Mouse (Mus musculus): Measurements from ENCODE around the gene Cped1. TPM values are rescaled to one million over a fixed set of nuclear protein-coding genes. Genes with fewer than 3 reads are reported as not detected.

Gene Cped1
- polyA plus RNA-seq, 1 experiment from 2014 or later: 3.6 TPM

GRCm38 (mm10) chr6:22140786-22141185, 155.1 kb downstream of the Cped1 start:
- H3K9me3 ChIP-seq (replicated peaks): no peaks in the 10 kb centered on the region
- no peak overlapping the region for H3K4me3 ChIP-seq
- H3K27me3 ChIP-seq (replicated peaks): no peaks in the 10 kb centered on the region
- no peak overlapping the region for H3K27ac ChIP-seq
- no peak overlapping the region for H3K9ac ChIP-seq
- 0 out of 2 replicates have a peak, but pooled peaks cover 2% of the 10 kb centered on the region for H3K36me3 ChIP-seq
- H3K4me1 ChIP-seq: no peaks in the 10 kb centered on the region
- H3K4me2 ChIP-seq: no peak overlapping the region
- ATAC-seq: no peak
- WGBS (ENCODE audit: insufficient replicate concordance): 70% methylated on average over 8 of the region's 8 CpGs

- no peak for ATAC-seq
These were observed 161.5 kb downstream of the Cped1 start for GRCm38 (mm10) chr6:22147236-22147635.

GRCm38 (mm10) chr6:22148511-22148910, 162.8 kb downstream of the Cped1 start:
- Histone ChIP-seq H3K4me1 (no peaks in the 10 kb centered on the region), H3K9ac (no peak overlapping the region), H3K36me3 (0 out of 2 replicates have a peak, but pooled peaks cover 2% of the 10 kb centered on the region), H3K27me3 (replicated peaks) (no peaks in the 10 kb centered on the region), H3K27ac (no peak overlapping the region), H3K4me3 (no peak overlapping the region), H3K4me2 (no peak overlapping the region), H3K9me3 (replicated peaks) (no peaks in the 10 kb centered on the region)
- WGBS (ENCODE audit: insufficient replicate concordance): 57% methylated on average over 2 of the region's 2 CpGs
- no peak for ATAC-seq

More at GRCm38 (mm10) chr6:22147236-22147635, 161.5 kb downstream of the Cped1 start:
- no peak overlapping the region for H3K4me3 ChIP-seq
- H3K9ac ChIP-seq: no peak overlapping the region
- H3K27me3 ChIP-seq (replicated peaks): no peaks in the 10 kb centered on the region
- 79% methylated on average over 4 of the region's 4 CpGs for WGBS (ENCODE audit: insufficient replicate concordance)
- H3K9me3 ChIP-seq (replicated peaks): no peaks in the 10 kb centered on the region
- H3K36me3 ChIP-seq: 0 out of 2 replicates have a peak, but pooled peaks cover 2% of the 10 kb centered on the region
- no peak overlapping the region for H3K4me2 ChIP-seq
- H3K27ac ChIP-seq: no peak overlapping the region
- H3K4me1 ChIP-seq: no peaks in the 10 kb centered on the region

- no peaks in the 10 kb centered on the region for H3K27me3 ChIP-seq (replicated peaks)
- WGBS (ENCODE audit: insufficient replicate concordance): 69% methylated on average over 5 of the region's 5 CpGs
- no peaks in the 10 kb centered on the region for H3K36me3 ChIP-seq
- no peak overlapping the region for H3K4me3 ChIP-seq
- no peaks in the 10 kb centered on the region for H3K9me3 ChIP-seq (replicated peaks)
- no peak overlapping the region for H3K9ac ChIP-seq
- no peak for ATAC-seq
- H3K4me2 ChIP-seq: no peak overlapping the region
- H3K27ac ChIP-seq: no peak overlapping the region
- no peaks in the 10 kb centered on the region for H3K4me1 ChIP-seq
These were observed 171.7 kb downstream of the Cped1 start for GRCm38 (mm10) chr6:22157461-22157860.

- Histone ChIP-seq H3K4me1 (no peaks in the 10 kb centered on the region), H3K9me3 (replicated peaks) (no peaks in the 10 kb centered on the region), H3K4me3 (no peak overlapping the region), H3K9ac (no peak overlapping the region), H3K36me3 (no peaks in the 10 kb centered on the region), H3K4me2 (no peak overlapping the region), H3K27me3 (replicated peaks) (no peaks in the 10 kb centered on the region), H3K27ac (no peak overlapping the region)
- WGBS (ENCODE audit: insufficient replicate concordance): 50% methylated on average over 1 of the region's 1 CpGs
- no peak for ATAC-seq
These were observed 176.2 kb downstream of the Cped1 start for GRCm38 (mm10) chr6:22161944-22162343.

GRCm38 (mm10) chr6:22168388-22168787, 182.7 kb downstream of the Cped1 start:
- no peaks in the 10 kb centered on the region for H3K9me3 ChIP-seq (replicated peaks)
- no peaks in the 10 kb centered on the region for H3K36me3 ChIP-seq
- ATAC-seq: no peak
- H3K9ac ChIP-seq: no peak overlapping the region
- H3K4me2 ChIP-seq: no peak overlapping the region
- H3K4me1 ChIP-seq: no peaks in the 10 kb centered on the region
- no peaks in the 10 kb centered on the region for H3K27me3 ChIP-seq (replicated peaks)
- WGBS (ENCODE audit: insufficient replicate concordance): 47% methylated on average over 2 of the region's 2 CpGs
- no peak overlapping the region for H3K27ac ChIP-seq
- no peak overlapping the region for H3K4me3 ChIP-seq

GRCm38 (mm10) chr6:22178721-22179295, 193.1 kb downstream of the Cped1 start:
- no peaks in the 10 kb centered on the region for H3K9me3 ChIP-seq (replicated peaks)
- H3K27me3 ChIP-seq (replicated peaks): no peaks in the 10 kb centered on the region
- 61% methylated on average over 8 of the region's 8 CpGs for WGBS (ENCODE audit: insufficient replicate concordance)
- no peak overlapping the region for H3K4me2 ChIP-seq
- no peak overlapping the region for H3K9ac ChIP-seq
- ATAC-seq: no peak
- H3K4me1 ChIP-seq: no peaks in the 10 kb centered on the region
- H3K27ac ChIP-seq: no peak overlapping the region
- no peaks in the 10 kb centered on the region for H3K36me3 ChIP-seq
- H3K4me3 ChIP-seq: no peak overlapping the region

GRCm38 (mm10) chr6:22180316-22180715, 194.6 kb downstream of the Cped1 start:
- no peak overlapping the region for H3K4me2 ChIP-seq
- H3K36me3 ChIP-seq: no peaks in the 10 kb centered on the region
- H3K4me1 ChIP-seq: no peaks in the 10 kb centered on the region
- H3K27me3 ChIP-seq (replicated peaks): no peaks in the 10 kb centered on the region
- H3K9me3 ChIP-seq (replicated peaks): no peaks in the 10 kb centered on the region
- no peak overlapping the region for H3K9ac ChIP-seq
- 49% methylated on average over 10 of the region's 10 CpGs for WGBS (ENCODE audit: insufficient replicate concordance)
- no peak overlapping the region for H3K27ac ChIP-seq
- ATAC-seq: no peak
- H3K4me3 ChIP-seq: no peak overlapping the region

- Histone ChIP-seq H3K9ac (no peak overlapping the region), H3K4me3 (no peak overlapping the region), H3K4me2 (no peak overlapping the region), H3K27me3 (replicated peaks) (no peaks in the 10 kb centered on the region), H3K4me1 (no peaks in the 10 kb centered on the region), H3K27ac (no peak overlapping the region), H3K36me3 (no peaks in the 10 kb centered on the region), H3K9me3 (replicated peaks) (no peaks in the 10 kb centered on the region)
- 76% methylated on average over 8 of the region's 8 CpGs for WGBS (ENCODE audit: insufficient replicate concordance)
- ATAC-seq: no peak
These were observed 201.3 kb downstream of the Cped1 start for GRCm38 (mm10) chr6:22186967-22187366.

- 72% methylated on average over 24 of the region's 24 CpGs for WGBS (ENCODE audit: insufficient replicate concordance)
- H3K4me3 ChIP-seq: no peak overlapping the region
- no peaks in the 10 kb centered on the region for H3K9me3 ChIP-seq (replicated peaks)
- no peaks in the 10 kb centered on the region for H3K27me3 ChIP-seq (replicated peaks)
- no peak overlapping the region for H3K9ac ChIP-seq
- H3K27ac ChIP-seq: no peak overlapping the region
- no peaks in the 10 kb centered on the region for H3K4me1 ChIP-seq
- H3K4me2 ChIP-seq: no peak overlapping the region
- no peaks in the 10 kb centered on the region for H3K36me3 ChIP-seq
- no peak for ATAC-seq
These were observed 203.9 kb downstream of the Cped1 start for GRCm38 (mm10) chr6:22189346-22190335.

- H3K4me3 ChIP-seq: no peak overlapping the region
- 60% methylated on average over 3 of the region's 3 CpGs for WGBS (ENCODE audit: insufficient replicate concordance)
- H3K9me3 ChIP-seq (replicated peaks): no peaks in the 10 kb centered on the region
These were observed 212.9 kb downstream of the Cped1 start for GRCm38 (mm10) chr6:22198603-22199002.

GRCm38 (mm10) chr6:22199473-22199872, 213.8 kb downstream of the Cped1 start:
- no peak overlapping the region for H3K4me3 ChIP-seq
- H3K9ac ChIP-seq: no peak overlapping the region
- no peaks in the 10 kb centered on the region for H3K9me3 ChIP-seq (replicated peaks)
- 61% methylated on average over 2 of the region's 2 CpGs for WGBS (ENCODE audit: insufficient replicate concordance)
- H3K4me1 ChIP-seq: no peaks in the 10 kb centered on the region
- no peak overlapping the region for H3K27ac ChIP-seq
- no peak for ATAC-seq
- no peaks in the 10 kb centered on the region for H3K36me3 ChIP-seq
- H3K4me2 ChIP-seq: no peak overlapping the region
- H3K27me3 ChIP-seq (replicated peaks): no peaks in the 10 kb centered on the region

More at GRCm38 (mm10) chr6:22198603-22199002, 212.9 kb downstream of the Cped1 start:
- Histone ChIP-seq H3K27ac (no peak overlapping the region), H3K27me3 (replicated peaks) (no peaks in the 10 kb centered on the region), H3K4me1 (no peaks in the 10 kb centered on the region), H3K36me3 (no peaks in the 10 kb centered on the region), H3K9ac (no peak overlapping the region), H3K4me2 (no peak overlapping the region)
- ATAC-seq: no peak
